Mouse (Mus musculus) myocyte (in vitro differentiated cells): ENCODE measurements at regions not wholly inside any gene's neighbourhood (a gene's known extent, or its start where the extent isn't known, plus 50 kb on each side); places are given as distances from the start of the nearest gene placed in this dataset.

Experiments
- H3K27me3 ChIP-seq: one replicate; pipeline ENCODE4 v1.6.1; 2011; ENCODE audit not compliant: control insufficient read depth, insufficient read depth, insufficient read length
- H3K36me3 ChIP-seq: one replicate; pipeline ENCODE4 v1.6.1; 2011; ENCODE audit not compliant: control insufficient read depth, insufficient read depth
- H3K4me2 ChIP-seq: one replicate; pipeline ENCODE4 v1.6.1; 2011; ENCODE audit warnings: low read depth, control low read depth
- H3K4me3 ChIP-seq: one replicate; pipeline ENCODE4 v1.5.1; 2011; ENCODE audit warnings: mild to moderate bottlenecking, control low read depth, moderate library complexity
- H3K79me2 ChIP-seq: one replicate; pipeline ENCODE4 v1.6.1; 2011; ENCODE audit not compliant: control insufficient read depth, insufficient read depth
- H3ac ChIP-seq: one replicate; pipeline ENCODE4 v1.6.1; 2011; ENCODE audit not compliant: control insufficient read depth, insufficient read length
- CEBPB ChIP-seq: IDR thresholded peaks from 2 replicates; pipeline ENCODE4 v1.6.1; 2011; ENCODE audit warnings: mild to moderate bottlenecking, moderate library complexity; ENCODE audit not compliant: poor library complexity, insufficient read depth, severe bottlenecking
- E2F4 ChIP-seq: IDR thresholded peaks from one replicate; pipeline ENCODE4 v1.6.1; 2011; ENCODE audit warnings: mild to moderate bottlenecking, control low read depth, moderate library complexity; ENCODE audit not compliant: insufficient read depth
- MAX ChIP-seq: IDR thresholded peaks from one replicate; pipeline ENCODE4 v1.6.1; 2011; ENCODE audit warnings: low read depth, mild to moderate bottlenecking, control low read depth
- MYOD1 ChIP-seq, 3 experiments: IDR thresholded peaks; one replicate each; pipeline ENCODE4 v1.6.1; 2011; ENCODE audit warnings: control low read depth in 2 of 3, low read depth in 2 of 3, mild to moderate bottlenecking in 2 of 3, moderate library complexity in 1 of 3; ENCODE audit not compliant: insufficient read length in 2 of 3, control insufficient read depth in 1 of 3
- MYOG ChIP-seq, 3 experiments: IDR thresholded peaks; one replicate each; pipeline ENCODE4 v1.6.1; 2011; ENCODE audit warnings: control low read depth in 2 of 3, low read depth in 2 of 3, mild to moderate bottlenecking in 2 of 3; ENCODE audit not compliant: insufficient read length in 2 of 3, control insufficient read depth in 1 of 3, insufficient read depth in 1 of 3
- POLR2A ChIP-seq: IDR thresholded peaks from one replicate; pipeline ENCODE4 v1.6.1; 2011; ENCODE audit warnings: low read depth, mild to moderate bottlenecking, control low read depth, moderate library complexity; ENCODE audit not compliant: insufficient read length
- POLR2AphosphoS2 ChIP-seq: IDR thresholded peaks from one replicate; pipeline ENCODE4 v1.6.1; 2011; ENCODE audit warnings: low read depth, control low read depth; ENCODE audit not compliant: insufficient read length
- REST ChIP-seq: IDR thresholded peaks from one replicate; pipeline ENCODE4 v1.6.1; 2011; ENCODE audit warnings: mild to moderate bottlenecking, control low read depth, moderate library complexity; ENCODE audit not compliant: insufficient read depth, insufficient read length
- SRF ChIP-seq: IDR thresholded peaks from one replicate; pipeline ENCODE4 v1.6.1; 2011; ENCODE audit warnings: low read depth; ENCODE audit not compliant: control insufficient read depth, insufficient read length
- TCF12 ChIP-seq: IDR thresholded peaks from one replicate; pipeline ENCODE4 v1.6.1; 2011; ENCODE audit warnings: mild to moderate bottlenecking, control low read depth; ENCODE audit not compliant: poor library complexity, insufficient read depth, severe bottlenecking
- TCF3 ChIP-seq: IDR thresholded peaks from one replicate; pipeline ENCODE4 v1.6.1; 2011; ENCODE audit warnings: low read depth, control low read depth; ENCODE audit not compliant: insufficient read length
- USF1 ChIP-seq: IDR thresholded peaks from one replicate; pipeline ENCODE4 v1.6.1; 2011; ENCODE audit warnings: low read depth, mild to moderate bottlenecking, control low read depth, moderate library complexity

- H3ac ChIP-seq: no peak overlapping the region
- no peaks in the 10 kb centered on the region for H3K79me2 ChIP-seq
- TF ChIP-seq POLR2A: no peak
- no peak for TF ChIP-seq POLR2AphosphoS2
- no peak for TF ChIP-seq TCF12
- TF ChIP-seq USF1: no peak
- no peak for TF ChIP-seq REST
- no peak for TF ChIP-seq SRF
- no peak for TF ChIP-seq TCF3
- TF ChIP-seq MYOG (IDR thresholded peaks at IDR 0.05; ENCODE audit: control insufficient read depth in 1 of 3, insufficient read depth in 1 of 3, insufficient read length in 2 of 3, low read depth in 2 of 3): no peak
- TF ChIP-seq MAX: no peak
- TF ChIP-seq E2F4: no peak
- no peak overlapping the region for H3K4me2 ChIP-seq
- no peak overlapping the region for H3K4me3 ChIP-seq
- H3K27me3 ChIP-seq: no peaks in the 10 kb centered on the region
- H3K36me3 ChIP-seq: no peaks in the 10 kb centered on the region
These were observed 66.0 kb upstream of the Gm9887 start for GRCm38 (mm10) chr12:69438271-69438670.

- no peaks in the 10 kb centered on the region for H3K36me3 ChIP-seq
- H3K27me3 ChIP-seq: no peaks in the 10 kb centered on the region
- H3K79me2 ChIP-seq: no peaks in the 10 kb centered on the region
- H3ac ChIP-seq: no peak overlapping the region
- TF ChIP-seq POLR2AphosphoS2 (no peak), MYOG (IDR thresholded peaks at IDR 0.05; ENCODE audit: control insufficient read depth in 1 of 3, insufficient read depth in 1 of 3, insufficient read length in 2 of 3, low read depth in 2 of 3) (no peak)
- H3K4me3 ChIP-seq: no peak overlapping the region
- H3K4me2 ChIP-seq: peak overlapping the region; percentile 58
These were observed 64.7 kb upstream of the Gm9887 start for GRCm38 (mm10) chr12:69436839-69437501.

GRCm38 (mm10) chr12:69434315-69434714 is 62.1 kb upstream of the Gm9887 start:
- H3K27me3 ChIP-seq: no peaks in the 10 kb centered on the region
- H3ac ChIP-seq: no peak overlapping the region
- H3K79me2 ChIP-seq: no peaks in the 10 kb centered on the region
- H3K36me3 ChIP-seq: no peaks in the 10 kb centered on the region
- peak overlapping the region; percentile 39 for H3K4me2 ChIP-seq
- no peak for TF ChIP-seq SRF
- TF ChIP-seq MYOG (IDR thresholded peaks at IDR 0.05; ENCODE audit: control insufficient read depth in 1 of 3, insufficient read depth in 1 of 3, insufficient read length in 2 of 3, low read depth in 2 of 3): no peak
- TF ChIP-seq USF1: no peak
- no peak for TF ChIP-seq MYOD1 (IDR thresholded peaks at IDR 0.05; ENCODE audit: control insufficient read depth in 1 of 3, insufficient read length in 2 of 3, low read depth in 2 of 3)
- H3K4me3 ChIP-seq: no peak overlapping the region

GRCm38 (mm10) chr12:69432086-69432485 is 59.8 kb upstream of the Gm9887 start:
- TF ChIP-seq TCF12: no peak
- TF ChIP-seq REST: no peak
- TF ChIP-seq E2F4: no peak
- TF ChIP-seq SRF: no peak
- no peak for TF ChIP-seq USF1
- TF ChIP-seq TCF3: no peak
- no peak for TF ChIP-seq CEBPB
- TF ChIP-seq MYOG (IDR thresholded peaks at IDR 0.05; ENCODE audit: control insufficient read depth in 1 of 3, insufficient read depth in 1 of 3, insufficient read length in 2 of 3, low read depth in 2 of 3): no peak
- no peak for TF ChIP-seq MYOD1 (IDR thresholded peaks at IDR 0.05; ENCODE audit: control insufficient read depth in 1 of 3, insufficient read length in 2 of 3, low read depth in 2 of 3)
- Histone ChIP-seq H3K4me2 (no peak overlapping the region), H3ac (no peak overlapping the region)

GRCm38 (mm10) chr12:69428108-69428507 is 55.9 kb upstream of the Gm9887 start:
- TF ChIP-seq POLR2AphosphoS2: no peak
- TF ChIP-seq E2F4: no peak
- no peak for TF ChIP-seq REST
- TF ChIP-seq POLR2A: no peak
- TF ChIP-seq CEBPB: no peak
- TF ChIP-seq MAX: no peak
- TF ChIP-seq USF1: no peak
- no peak for TF ChIP-seq SRF
- H3K36me3 ChIP-seq: no peaks in the 10 kb centered on the region
- H3K79me2 ChIP-seq: no peaks in the 10 kb centered on the region
- H3ac ChIP-seq: no peak overlapping the region
- no peaks in the 10 kb centered on the region for H3K27me3 ChIP-seq
- H3K4me2 ChIP-seq: no peak overlapping the region
- H3K4me3 ChIP-seq: no peak overlapping the region

More at GRCm38 (mm10) chr12:69432086-69432485, 59.8 kb upstream of the Gm9887 start:
- Histone ChIP-seq H3K27me3 (no peaks in the 10 kb centered on the region), H3K79me2 (no peaks in the 10 kb centered on the region), H3K4me3 (no peak overlapping the region), H3K36me3 (no peaks in the 10 kb centered on the region)
